Mouse (Mus musculus): ENCODE results near the gene Spon1. TPM values are rescaled to one million over a fixed set of nuclear protein-coding genes. Genes with fewer than 3 reads are reported as not detected.

The Spon1 gene
- polyA plus RNA-seq, 1 experiment from 2014 or later: 77.1 TPM

- Histone ChIP-seq H3K36me3 (0 out of 2 replicates have a peak, but pooled peaks cover 4% of the 10 kb centered on the region), H3K27me3 (ENCODE audit: insufficient read depth, poor library complexity, severe bottlenecking) (no peaks in the 10 kb centered on the region), H3K4me1 (replicated peaks) (peaks cover 55% of the 10 kb centered on the region), H3K9me3 (no peaks in the 10 kb centered on the region), H3K27ac (no peak overlapping the region), H3K4me3 (no peak overlapping the region)
- DNase-seq (ENCODE audit: low spot score): no peak
- 73% methylated on average over 11 of the region's 11 CpGs for WGBS
Measured at GRCm38 (mm10) chr7:114068956-114069533, 303.2 kb downstream of the Spon1 start.

- Histone ChIP-seq H3K36me3 (0 out of 2 replicates have a peak, but pooled peaks cover 4% of the 10 kb centered on the region), H3K4me1 (replicated peaks) (peaks cover 61% of the 10 kb centered on the region), H3K27me3 (ENCODE audit: insufficient read depth, poor library complexity, severe bottlenecking) (no peaks in the 10 kb centered on the region), H3K4me3 (no peak overlapping the region), H3K9me3 (no peaks in the 10 kb centered on the region), H3K27ac (peak overlapping the region; percentile 35; the same call in 1 of the 2 replicates)
- 81% methylated on average over 11 of the region's 11 CpGs for WGBS
- DNase-seq (ENCODE audit: low spot score): no peak
Measured at GRCm38 (mm10) chr7:114069726-114070457, 304.1 kb downstream of the Spon1 start.

GRCm38 (mm10) chr7:114070458-114070840, 304.7 kb downstream of the Spon1 start:
- peaks cover 56% of the 10 kb centered on the region for H3K4me1 ChIP-seq (replicated peaks)
- 0 out of 2 replicates have a peak, but pooled peaks cover 4% of the 10 kb centered on the region for H3K36me3 ChIP-seq
- no peaks in the 10 kb centered on the region for H3K27me3 ChIP-seq (ENCODE audit: insufficient read depth, poor library complexity, severe bottlenecking)
- WGBS: 84% methylated on average over 3 of the region's 3 CpGs
- DNase-seq (ENCODE audit: low spot score): no peak
- peak overlapping the region; percentile 35; the same call in 1 of the 2 replicates for H3K27ac ChIP-seq
- H3K4me3 ChIP-seq: no peak overlapping the region
- H3K9me3 ChIP-seq: no peaks in the 10 kb centered on the region

GRCm38 (mm10) chr7:114071395-114071794, 305.6 kb downstream of the Spon1 start:
- H3K36me3 ChIP-seq: 0 out of 2 replicates have a peak, but pooled peaks cover 4% of the 10 kb centered on the region
- no peaks in the 10 kb centered on the region for H3K9me3 ChIP-seq
- H3K4me3 ChIP-seq: no peak overlapping the region
- peaks cover 46% of the 10 kb centered on the region for H3K4me1 ChIP-seq (replicated peaks)
- no peaks in the 10 kb centered on the region for H3K27me3 ChIP-seq (ENCODE audit: insufficient read depth, poor library complexity, severe bottlenecking)
- peak overlapping the region; percentile 57 for H3K27ac ChIP-seq
- DNase-seq (ENCODE audit: low spot score): no peak
- WGBS: 72% methylated on average over 5 of the region's 5 CpGs

- Histone ChIP-seq H3K27ac (peak overlapping the region; percentile 41; the same call in 1 of the 2 replicates), H3K4me3 (no peak overlapping the region), H3K9me3 (no peaks in the 10 kb centered on the region), H3K36me3 (0 out of 2 replicates have a peak, but pooled peaks cover 4% of the 10 kb centered on the region), H3K27me3 (ENCODE audit: insufficient read depth, poor library complexity, severe bottlenecking) (no peaks in the 10 kb centered on the region), H3K4me1 (replicated peaks) (peaks cover 40% of the 10 kb centered on the region)
- peak; percentile 29 for DNase-seq (ENCODE audit: low spot score)
- WGBS: 41% methylated on average over 13 of the region's 13 CpGs
Measured at GRCm38 (mm10) chr7:114071851-114072616, 306.2 kb downstream of the Spon1 start.

GRCm38 (mm10) chr7:114074133-114074532, 308.3 kb downstream of the Spon1 start:
- WGBS: 42% methylated on average over 7 of the region's 7 CpGs
- DNase-seq (ENCODE audit: low spot score): peak; percentile 11

GRCm38 (mm10) chr7:114074595-114074994, 308.8 kb downstream of the Spon1 start:
- 0 out of 2 replicates have a peak, but pooled peaks cover 4% of the 10 kb centered on the region for H3K36me3 ChIP-seq
- WGBS: 89% methylated on average over 2 of the region's 2 CpGs
- H3K27me3 ChIP-seq (ENCODE audit: insufficient read depth, poor library complexity, severe bottlenecking): no peaks in the 10 kb centered on the region
- peaks cover 37% of the 10 kb centered on the region for H3K4me1 ChIP-seq (replicated peaks)
- no peak overlapping the region for H3K4me3 ChIP-seq
- DNase-seq (ENCODE audit: low spot score): no peak
- no peak overlapping the region for H3K27ac ChIP-seq
- H3K9me3 ChIP-seq: no peaks in the 10 kb centered on the region

More at GRCm38 (mm10) chr7:114074133-114074532, 308.3 kb downstream of the Spon1 start:
- Histone ChIP-seq H3K27ac (no peak overlapping the region), H3K27me3 (ENCODE audit: insufficient read depth, poor library complexity, severe bottlenecking) (no peaks in the 10 kb centered on the region), H3K9me3 (no peaks in the 10 kb centered on the region), H3K4me3 (no peak overlapping the region), H3K36me3 (no peaks in the 10 kb centered on the region), H3K4me1 (replicated peaks) (peaks cover 37% of the 10 kb centered on the region)

GRCm38 (mm10) chr7:114079343-114079742, 313.5 kb downstream of the Spon1 start:
- no peak overlapping the region for H3K27ac ChIP-seq
- DNase-seq (ENCODE audit: low spot score): no peak
- 0 out of 2 replicates have a peak, but pooled peaks cover 5% of the 10 kb centered on the region for H3K36me3 ChIP-seq
- WGBS: 93% methylated on average over 4 of the region's 4 CpGs
- peaks cover 4% of the 10 kb centered on the region for H3K4me1 ChIP-seq (replicated peaks)
- no peak overlapping the region for H3K4me3 ChIP-seq
- no peaks in the 10 kb centered on the region for H3K27me3 ChIP-seq (ENCODE audit: insufficient read depth, poor library complexity, severe bottlenecking)
- H3K9me3 ChIP-seq: no peaks in the 10 kb centered on the region

- WGBS: 97% methylated on average over 5 of the region's 5 CpGs
Measured at GRCm38 (mm10) chr7:114080250-114080649, 314.5 kb downstream of the Spon1 start.

GRCm38 (mm10) chr7:114081633-114082420, 316.0 kb downstream of the Spon1 start:
- no peaks in the 10 kb centered on the region for H3K9me3 ChIP-seq
- DNase-seq (ENCODE audit: low spot score): no peak
- WGBS: 90% methylated on average over 21 of the region's 21 CpGs
- peaks cover 8% of the 10 kb centered on the region for H3K4me1 ChIP-seq (replicated peaks)
- no peak overlapping the region for H3K4me3 ChIP-seq
- no peak overlapping the region for H3K27ac ChIP-seq
- H3K36me3 ChIP-seq: 0 out of 2 replicates have a peak, but pooled peaks cover 5% of the 10 kb centered on the region
- H3K27me3 ChIP-seq (ENCODE audit: insufficient read depth, poor library complexity, severe bottlenecking): no peaks in the 10 kb centered on the region

More at GRCm38 (mm10) chr7:114080250-114080649, 314.5 kb downstream of the Spon1 start:
- no peaks in the 10 kb centered on the region for H3K27me3 ChIP-seq (ENCODE audit: insufficient read depth, poor library complexity, severe bottlenecking)
- DNase-seq (ENCODE audit: low spot score): no peak
- no peaks in the 10 kb centered on the region for H3K9me3 ChIP-seq
- H3K4me3 ChIP-seq: no peak overlapping the region
- H3K36me3 ChIP-seq: 0 out of 2 replicates have a peak, but pooled peaks cover 5% of the 10 kb centered on the region
- no peaks in the 10 kb centered on the region; the same call in 1 of the 2 replicates for H3K4me1 ChIP-seq (replicated peaks)
- H3K27ac ChIP-seq: no peak overlapping the region

GRCm38 (mm10) chr7:114083088-114083487, 317.3 kb downstream of the Spon1 start:
- no peaks in the 10 kb centered on the region for H3K9me3 ChIP-seq
- no peak for DNase-seq (ENCODE audit: low spot score)
- 0 out of 2 replicates have a peak, but pooled peaks cover 5% of the 10 kb centered on the region for H3K36me3 ChIP-seq
- H3K27me3 ChIP-seq (ENCODE audit: insufficient read depth, poor library complexity, severe bottlenecking): no peaks in the 10 kb centered on the region
- no peak overlapping the region for H3K27ac ChIP-seq
- no peak overlapping the region for H3K4me3 ChIP-seq
- 70% methylated on average over 2 of the region's 2 CpGs for WGBS
- H3K4me1 ChIP-seq (replicated peaks): peaks cover 21% of the 10 kb centered on the region

GRCm38 (mm10) chr7:114083760-114084159, 318.0 kb downstream of the Spon1 start:
- Histone ChIP-seq H3K36me3 (0 out of 2 replicates have a peak, but pooled peaks cover 5% of the 10 kb centered on the region), H3K27me3 (ENCODE audit: insufficient read depth, poor library complexity, severe bottlenecking) (no peaks in the 10 kb centered on the region), H3K4me1 (replicated peaks) (peaks cover 28% of the 10 kb centered on the region), H3K9me3 (no peaks in the 10 kb centered on the region), H3K4me3 (no peak overlapping the region), H3K27ac (no peak overlapping the region)
- 83% methylated on average over 3 of the region's 3 CpGs for WGBS
- no peak for DNase-seq (ENCODE audit: low spot score)

Data from hindbrain, embryonic 10.5 days (tissue).